Mouse (Mus musculus) embryonic stem cell, embryonic (primary cell): ENCODE results near the gene Soat2.

Source experiments
- CTCF ChIA-PET, 4 experiments: fragments of 300-600 bp in 2 of 4; fragments of 350-600 bp in 2 of 4; sonication (Branson Sonifier 250); formaldehyde crosslinking; loops; one replicate each; lab custom pipeline; 2022; ENCODE audit warnings: inconsistent platforms in 2 of 4; lab: Charles Lee
- POLR2A ChIA-PET, 4 experiments: fragments of 300-600 bp in 2 of 4; fragments of 350-600 bp in 2 of 4; sonication (Branson Sonifier 250); formaldehyde crosslinking; loops; one replicate each; lab custom pipeline; 2022; ENCODE audit warnings: antibody characterized with exemption in 4 of 4, inconsistent platforms in 1 of 4; lab: Charles Lee

The Soat2 gene

DNA sequence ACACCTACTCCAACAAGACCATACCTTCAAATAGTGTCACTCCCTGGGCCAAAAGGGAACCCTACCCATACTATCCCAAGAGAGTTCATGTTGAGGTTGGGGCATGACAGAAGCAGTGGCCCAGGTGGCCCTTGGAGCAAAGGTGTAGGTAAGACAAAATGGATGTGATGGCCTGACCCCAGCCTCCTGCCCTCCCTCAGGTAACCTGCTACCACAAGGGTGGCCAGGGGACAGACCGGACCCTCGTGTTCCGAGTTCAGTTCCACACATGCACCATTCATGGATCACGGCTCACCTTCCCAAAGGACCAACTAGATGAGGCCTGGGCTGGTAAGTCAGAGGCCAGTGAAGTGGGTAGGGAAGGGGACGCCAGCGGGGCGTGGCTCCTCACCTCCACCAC is 40.1 kb upstream of the Soat2 start:
- CTCF ChIA-PET: interaction anchor here (0.6 to 4.9 kb wide), 12 partner anchors 8 to 1012 kb away, joined by 3 to 35 read pairs (median 6); partner anchors contain the start of genes Soat2 (in 1 of the 4) and Spryd3 (in 1 of the 4)
- POLR2A ChIA-PET: interaction anchor here in 2 of 4 experiments (1.2 to 3.4 kb wide), 9 partner anchors 9 to 36 kb away, joined by 3 to 15 read pairs (median 5); no protein-coding TSS in a partner anchor

GRCm38 (mm10) chr15:102110701-102111494 is 39.4 kb upstream of the Soat2 start:
- POLR2A ChIA-PET: interaction anchor here in 3 of 4 experiments (0.5 to 3.4 kb wide), 15 partner anchors 10 to 289 kb away, joined by 3 to 15 read pairs (median 4); partner anchors contain the start of genes Eif4b (in 1 of the 3), Soat2 (in 1 of the 3), Tns2 (in 1 of the 3) and Zfp740 (in 1 of the 3)
- CTCF ChIA-PET: interaction anchor here (0.5 to 4.9 kb wide), 15 partner anchors 10 to 1011 kb away, joined by 3 to 21 read pairs (median 4); partner anchors contain the start of genes Soat2 (in 2 of the 4) and Tns2 (in 2 of the 4)

- CTCF ChIA-PET: interaction anchor here in 3 of 4 experiments (0.5 to 4.9 kb wide), 9 partner anchors 9 to 46 kb away, joined by 3 to 21 read pairs (median 4); partner anchors contain the start of genes Tns2 (in 2 of the 3) and Soat2 (in 1 of the 3)
- POLR2A ChIA-PET: interaction anchor here in 3 of 4 experiments (0.5 to 3.4 kb wide), 16 partner anchors 10 to 288 kb away, joined by 3 to 15 read pairs (median 4); partner anchors contain the start of genes Eif4b (in 1 of the 3), Soat2 (in 1 of the 3), Tns2 (in 1 of the 3) and Zfp740 (in 1 of the 3)
Measured at GRCm38 (mm10) chr15:102111495-102111829, 38.9 kb upstream of the Soat2 start.

GRCm38 (mm10) chr15:102112181-102112580 is 38.1 kb upstream of the Soat2 start:
- CTCF ChIA-PET: interaction anchor here in 2 of 4 experiments (1.8 to 4.9 kb wide), 3 partner anchors 9 to 12 kb away, joined by 6 to 21 read pairs (median 8); partner anchors contain the start of gene Tns2 (in 2 of the 2)
- POLR2A ChIA-PET: interaction anchor here in 3 of 4 experiments (0.5 to 3.4 kb wide), 14 partner anchors 9 to 709 kb away, joined by 3 to 15 read pairs (median 3); partner anchors contain the start of genes Eif4b (in 1 of the 3), Soat2 (in 1 of the 3), Spryd3 (in 1 of the 3) and Tns2 (in 1 of the 3)

DNA sequence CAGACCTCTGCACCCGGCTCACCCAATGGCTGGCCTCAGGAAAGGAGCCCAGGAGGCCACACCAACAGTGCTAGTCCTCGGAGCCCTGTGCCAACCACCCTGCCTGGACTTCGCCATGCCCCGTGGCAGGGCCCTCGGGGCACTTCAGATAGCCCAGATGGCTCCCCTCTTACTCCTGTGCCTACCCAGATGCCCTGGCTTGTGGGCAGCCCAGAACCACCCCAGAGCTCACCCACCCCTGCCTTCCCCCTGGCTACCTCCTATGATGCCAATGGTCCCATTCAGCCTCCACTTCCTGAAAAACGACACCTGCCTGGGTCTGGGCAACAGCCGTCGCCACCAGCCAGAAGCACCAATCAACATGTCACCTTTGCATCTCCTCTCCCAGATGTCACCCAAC is 37.5 kb upstream of the Soat2 start:
- POLR2A ChIA-PET: interaction anchor here in 3 of 4 experiments (0.5 to 3.4 kb wide), 10 partner anchors 10 to 134 kb away, joined by 3 to 15 read pairs (median 4); partner anchors contain the start of genes Spryd3 (in 1 of the 3), Tns2 (in 1 of the 3) and Zfp740 (in 1 of the 3)
- CTCF ChIA-PET: interaction anchor here in 1 of 4 experiments (1.9 kb wide), 1 partner anchor 12 kb away, joined by 6 read pairs; the partner anchor contains the start of gene Tns2

GRCm38 (mm10) chr15:102113674-102114073 is 36.7 kb upstream of the Soat2 start:
- ChIA-PET CTCF (no interaction called here), POLR2A (interaction anchor here in 1 of 4 experiments (3.7 kb wide), 1 partner anchor 9 kb away, joined by 22 read pairs; no protein-coding TSS in a partner anchor)

GRCm38 (mm10) chr15:102114651-102115260 is 35.6 kb upstream of the Soat2 start:
- ChIA-PET CTCF (interaction anchor here in 3 of 4 experiments (0.8 to 2.9 kb wide), 9 partner anchors 8 to 110 kb away, joined by 3 to 21 read pairs (median 4); partner anchors contain the start of genes Spryd3 (in 1 of the 3) and Tns2 (in 1 of the 3)), POLR2A (interaction anchor here in 2 of 4 experiments (0.7 to 3.7 kb wide), 14 partner anchors 7 to 210 kb away, joined by 3 to 22 read pairs (median 6); partner anchors contain the start of genes Eif4b (in 1 of the 2), Soat2 (in 1 of the 2), Spryd3 (in 1 of the 2) and Tns2 (in 1 of the 2))

DNA sequence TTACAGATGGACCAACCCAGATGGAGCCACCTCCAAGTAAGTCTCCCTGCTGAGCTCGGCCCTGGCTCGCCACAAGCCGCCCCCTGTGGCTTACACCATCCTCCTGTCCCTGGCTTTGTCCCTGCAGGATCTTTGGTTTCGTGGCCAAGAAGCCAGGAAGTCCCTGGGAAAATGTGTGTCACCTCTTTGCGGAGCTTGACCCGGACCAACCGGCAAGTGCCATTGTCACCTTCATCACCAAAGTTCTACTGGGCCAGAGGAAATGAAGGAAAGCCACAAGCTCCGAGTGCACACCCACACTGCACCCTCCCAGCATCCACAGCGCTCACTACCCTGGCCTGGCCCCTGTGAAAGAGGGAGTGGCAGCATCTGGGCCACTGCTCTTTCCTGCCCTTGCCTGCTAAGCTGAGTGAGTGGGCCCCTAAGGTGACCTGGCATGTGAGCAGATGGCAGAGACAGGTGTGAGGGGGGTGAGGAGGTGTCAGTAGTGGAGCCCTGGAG is 34.5 kb upstream of the Soat2 start:
- ChIA-PET CTCF (interaction anchor here (0.6 to 2.9 kb wide), 15 partner anchors 9 to 751 kb away, joined by 3 to 21 read pairs (median 4); partner anchors contain the start of genes Tns2 (in 2 of the 4) and Spryd3 (in 1 of the 4)), POLR2A (interaction anchor here (0.5 to 3.7 kb wide), 19 partner anchors 8 to 313 kb away, joined by 3 to 22 read pairs (median 4); partner anchors contain the start of genes Spryd3 (in 3 of the 4), Soat2 (in 1 of the 4) and Tns2 (in 1 of the 4))

DNA sequence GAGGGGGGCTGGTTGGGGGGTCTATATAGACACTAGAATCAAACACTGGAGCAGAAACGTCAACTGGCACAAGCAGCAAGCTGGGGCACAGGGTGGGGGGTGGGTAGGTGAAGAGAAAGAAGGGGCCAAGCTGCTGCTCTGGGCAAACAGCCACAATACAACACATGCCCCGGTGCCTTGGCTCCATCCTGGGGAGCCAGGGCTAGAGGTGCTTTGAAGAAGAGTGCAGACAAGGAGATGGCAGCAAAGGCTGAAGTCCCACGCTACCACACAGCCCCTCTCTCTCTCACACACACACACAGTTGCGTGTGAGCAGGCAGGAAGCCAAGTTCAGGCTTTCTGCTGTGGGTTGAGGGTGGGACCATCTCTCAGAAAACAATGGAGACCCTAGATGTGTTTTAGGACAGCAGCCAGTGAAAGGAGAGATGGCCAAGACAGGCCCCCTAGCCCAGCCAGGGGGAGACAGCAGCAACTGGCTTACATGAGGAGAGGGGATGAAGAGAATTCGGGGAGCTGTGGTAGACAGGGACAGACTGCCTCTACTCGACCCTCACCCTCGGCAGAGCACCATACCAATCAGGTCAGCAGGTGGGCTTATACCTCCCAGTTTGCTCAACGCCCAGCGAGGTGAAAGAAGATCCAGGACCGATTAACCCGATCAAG is 33.4 kb upstream of the Soat2 start:
- ChIA-PET CTCF (interaction anchor here in 3 of 4 experiments (0.6 to 2.9 kb wide), 10 partner anchors 8 to 1114 kb away, joined by 3 to 21 read pairs (median 4); partner anchors contain the start of genes Tns2 (in 2 of the 3) and Spryd3 (in 1 of the 3)), POLR2A (interaction anchor here in 3 of 4 experiments (0.6 to 3.7 kb wide), 13 partner anchors 8 to 406 kb away, joined by 3 to 22 read pairs (median 6); partner anchors contain the start of genes Spryd3 (in 1 of the 3) and Tns2 (in 1 of the 3))

GRCm38 (mm10) chr15:102117461-102118443 is 32.6 kb upstream of the Soat2 start:
- CTCF ChIA-PET: interaction anchor here (0.5 to 2.4 kb wide), 8 partner anchors 8 to 841 kb away, joined by 3 to 11 read pairs (median 3); partner anchors contain the start of gene Spryd3 (in 1 of the 4)
- POLR2A ChIA-PET: interaction anchor here in 2 of 4 experiments (0.9 to 1.3 kb wide), 7 partner anchors 9 to 18 kb away, joined by 3 to 5 read pairs (median 4); partner anchors contain the start of gene Spryd3 (in 1 of the 2)

GRCm38 (mm10) chr15:102118591-102118990 is 31.7 kb upstream of the Soat2 start:
- CTCF ChIA-PET: interaction anchor here in 3 of 4 experiments (0.5 to 2.4 kb wide), 7 partner anchors 8 to 842 kb away, joined by 3 to 11 read pairs (median 3); no protein-coding TSS in a partner anchor

GRCm38 (mm10) chr15:102119121-102119830 is 31.1 kb upstream of the Soat2 start:
- ChIA-PET CTCF (interaction anchor here (0.6 to 3.5 kb wide), 6 partner anchors 9 to 231 kb away, joined by 3 to 21 read pairs (median 11); partner anchors contain the start of genes Aaas (in 1 of the 4) and Tns2 (in 1 of the 4)), POLR2A (interaction anchor here in 2 of 4 experiments (0.7 to 1.4 kb wide), 5 partner anchors 13 to 115 kb away, joined by 3 to 8 read pairs (median 3); partner anchors contain the start of genes Soat2 (in 1 of the 2) and Spryd3 (in 1 of the 2))

More at GRCm38 (mm10) chr15:102118591-102118990, 31.7 kb upstream of the Soat2 start:
- POLR2A ChIA-PET: interaction anchor here in 2 of 4 experiments (0.9 to 1.3 kb wide), 5 partner anchors 9 to 18 kb away, joined by 3 to 5 read pairs (median 4); partner anchors contain the start of gene Spryd3 (in 1 of the 2)

GRCm38 (mm10) chr15:102119831-102120170 is 30.5 kb upstream of the Soat2 start:
- CTCF ChIA-PET: interaction anchor here (0.6 to 3.5 kb wide), 6 partner anchors 10 to 231 kb away, joined by 3 to 21 read pairs (median 8); partner anchors contain the start of genes Aaas (in 1 of the 4) and Tns2 (in 1 of the 4)
- POLR2A ChIA-PET: interaction anchor here in 3 of 4 experiments (0.5 to 1.6 kb wide), 7 partner anchors 14 to 114 kb away, joined by 3 to 10 read pairs (median 3); partner anchors contain the start of gene Soat2 (in 2 of the 3)

DNA sequence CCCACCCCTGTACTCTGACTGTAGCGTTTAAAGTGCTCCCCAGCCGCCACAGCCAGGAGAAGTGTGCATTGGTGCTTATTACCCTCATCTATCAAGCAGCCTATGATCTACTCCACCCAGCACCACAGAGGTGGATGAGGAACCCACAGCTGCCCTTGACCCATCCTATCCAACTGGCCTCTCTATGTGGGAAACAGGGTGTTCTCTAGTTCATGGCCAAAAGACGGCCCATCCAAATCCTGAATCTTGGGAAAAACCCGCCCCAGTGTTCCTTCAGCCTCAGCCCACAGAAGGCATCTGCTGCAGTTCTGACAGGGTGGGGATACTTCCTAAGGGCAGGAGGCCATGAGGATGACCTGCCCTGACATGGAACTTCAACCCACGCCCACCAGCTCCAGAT is 29.8 kb upstream of the Soat2 start:
- ChIA-PET POLR2A (interaction anchor here in 3 of 4 experiments (0.8 to 1.7 kb wide), 6 partner anchors 11 to 41 kb away, joined by 3 to 5 read pairs (median 3); partner anchors contain the start of genes Soat2 (in 1 of the 3) and Spryd3 (in 1 of the 3)), CTCF (interaction anchor here in 3 of 4 experiments (1.1 to 3.5 kb wide), 5 partner anchors 11 to 20 kb away, joined by 3 to 21 read pairs (median 11); partner anchors contain the start of gene Tns2 (in 1 of the 3))
